Mouse (Mus musculus): ENCODE measurements around the gene Card19.
A peak's percentile ranks its signal among the peaks of the same experiment; 100 is the strongest.

Gene Card19

GRCm38 (mm10) chr13:49171729-49172128 lies 44.1 kb downstream of the Card19 start:
- no peak for DNase-seq (ENCODE audit: low read depth, low spot score)

GRCm38 (mm10) chr13:49170623-49171022 lies 45.2 kb downstream of the Card19 start:
- no peak for DNase-seq (ENCODE audit: low read depth, low spot score)

DNA sequence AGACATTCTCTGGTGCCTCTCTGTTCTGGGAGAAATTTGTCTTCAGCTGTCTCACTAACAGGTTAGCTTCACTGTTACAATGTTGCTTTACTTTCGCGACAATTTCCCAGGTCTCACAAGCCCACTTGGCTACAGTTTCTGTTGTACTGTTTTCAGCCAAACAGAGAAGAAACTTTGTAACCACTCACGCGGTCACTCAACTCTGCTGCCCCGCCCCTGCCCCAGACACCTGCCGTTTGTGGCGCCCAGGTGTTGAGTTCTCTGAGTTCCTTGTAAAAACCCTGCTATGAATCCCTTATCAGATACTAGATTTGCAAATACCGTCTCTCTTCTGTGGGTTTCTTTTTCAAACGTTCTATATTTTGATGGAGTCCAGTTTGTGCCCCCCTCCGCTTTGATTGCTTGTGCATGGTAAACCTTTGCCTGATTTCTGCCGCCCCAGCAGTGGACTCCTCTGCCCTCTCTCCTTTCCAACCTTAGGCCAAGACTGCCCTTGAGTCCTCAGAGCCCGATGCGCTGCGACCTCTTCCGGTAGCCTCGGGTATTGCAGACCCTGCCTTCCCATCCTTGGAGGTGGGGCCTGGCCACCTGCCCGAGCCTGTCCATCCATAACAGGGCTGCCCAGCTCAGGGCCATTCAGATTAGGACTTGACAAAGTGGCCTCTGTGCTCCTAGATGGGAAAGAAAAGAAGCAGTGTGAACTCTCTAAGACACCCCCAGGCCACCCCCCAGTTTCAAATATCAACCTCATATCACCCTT lies 46.2 kb downstream of the Card19 start:
- DNase-seq (ENCODE audit: low read depth, low spot score) = peak; percentile 70

- no peak for DNase-seq (ENCODE audit: low read depth, low spot score)
Observed at GRCm38 (mm10) chr13:49167081-49167480, 48.8 kb downstream of the Card19 start.

GRCm38 (mm10) chr13:49163645-49164044 lies 52.2 kb downstream of the Card19 start:
- no peak for DNase-seq (ENCODE audit: low read depth, low spot score)

DNA sequence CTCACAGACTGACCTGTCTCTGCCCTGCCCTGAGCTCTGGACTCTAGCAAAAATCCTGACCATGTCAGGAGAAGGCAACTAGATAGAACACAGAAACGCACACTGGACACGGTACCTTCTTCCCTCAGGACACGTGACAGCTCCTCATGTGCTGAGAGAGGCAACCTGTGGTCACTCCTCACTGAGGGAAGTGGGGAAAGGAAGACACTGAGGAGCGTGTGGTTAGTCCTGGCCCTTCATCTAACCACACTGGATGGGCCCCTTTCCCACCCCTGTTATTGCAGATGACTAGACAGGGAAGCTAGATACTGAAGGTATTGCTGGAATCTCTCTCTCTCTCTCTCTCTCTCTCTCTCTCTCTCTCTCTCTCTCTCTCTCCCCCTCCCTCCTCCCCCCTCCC lies 53.1 kb downstream of the Card19 start:
- DNase-seq (ENCODE audit: low read depth, low spot score) = no peak

- DNase-seq (ENCODE audit: low read depth, low spot score) = no peak
Observed at GRCm38 (mm10) chr13:49161236-49161635, 54.6 kb downstream of the Card19 start.

DNA sequence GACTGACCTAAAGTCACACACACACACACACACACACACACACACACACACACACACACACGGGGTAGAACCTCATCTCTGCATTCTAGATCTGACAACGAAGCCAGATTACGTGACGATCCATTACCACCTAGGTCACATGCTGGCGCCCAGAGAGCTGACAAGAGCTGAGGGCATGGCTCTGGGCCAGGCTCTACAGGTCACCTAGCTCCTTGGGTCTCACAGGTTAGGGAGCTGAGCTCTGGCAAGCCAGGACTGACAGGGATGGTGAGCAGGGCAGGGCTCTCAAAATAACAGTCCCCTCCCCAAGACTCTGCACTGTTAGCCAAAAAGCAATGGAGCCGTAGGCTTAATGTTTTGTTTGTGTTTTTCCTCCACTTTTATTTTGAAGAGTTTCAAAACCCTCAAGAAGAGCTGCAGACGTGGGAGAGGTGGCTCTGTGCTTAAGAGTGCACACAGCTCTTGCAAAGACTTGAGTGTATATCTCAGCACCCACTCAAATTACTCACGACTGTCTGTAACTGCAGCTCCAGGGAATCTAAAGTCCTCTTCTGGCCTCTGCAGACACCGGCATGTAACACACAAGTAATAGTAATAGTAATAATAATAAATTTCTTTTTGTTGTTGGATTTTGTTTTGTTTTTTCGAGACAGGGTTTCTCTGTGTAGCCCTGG lies 57.7 kb downstream of the Card19 start:
- DNase-seq (ENCODE audit: low read depth, low spot score) = no peak

DNA sequence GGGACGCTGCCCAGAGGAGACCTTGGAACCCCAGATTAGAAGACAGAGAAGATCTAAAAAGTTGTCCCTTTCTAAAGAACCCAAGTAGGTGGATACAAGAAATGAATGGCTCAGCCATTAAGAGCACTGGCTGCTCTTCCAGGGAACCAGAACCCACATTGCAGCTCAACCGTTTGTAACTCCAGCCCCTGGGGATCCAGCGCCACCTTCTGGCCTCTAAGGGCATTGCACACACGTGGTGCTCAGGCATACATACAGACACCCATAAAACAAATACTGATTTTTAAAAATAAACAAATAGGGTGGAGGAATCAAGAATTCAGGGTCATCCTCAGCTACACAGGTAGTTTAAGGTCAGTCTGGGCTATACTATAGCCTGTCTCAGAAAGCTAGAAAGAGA lies 59.2 kb downstream of the Card19 start:
- DNase-seq (ENCODE audit: low read depth, low spot score) = peak; percentile 63

- no peak for DNase-seq (ENCODE audit: low read depth, low spot score)
Observed at GRCm38 (mm10) chr13:49154621-49155020, 61.2 kb downstream of the Card19 start.

- no peak for DNase-seq (ENCODE audit: low read depth, low spot score)
Observed at GRCm38 (mm10) chr13:49154028-49154427, 61.8 kb downstream of the Card19 start.

Measured in R1 (cell line).